Mouse (Mus musculus): ENCODE results near the gene Ddit4.

Ddit4 gene

GRCm38 (mm10) chr10:59949783-59950605 is 1.6 kb downstream of the Ddit4 start:
- intact Hi-C loops (cut with DNase I): loop anchor here (2.0 to 5.0 kb wide), 3 partner anchors 33 to 55 kb away; no protein-coding TSS in a partner anchor

GRCm38 (mm10) chr10:59949255-59949648 is 2.4 kb downstream of the Ddit4 start:
- intact Hi-C loops (cut with DNase I): no loop called here

GRCm38 (mm10) chr10:59948363-59949254 is 3.0 kb downstream of the Ddit4 start:
- intact Hi-C loops (cut with DNase I): no loop called here

GRCm38 (mm10) chr10:59947296-59948073 is 4.1 kb downstream of the Ddit4 start:
- intact Hi-C loops (cut with DNase I): no loop called here

- intact Hi-C loops (cut with DNase I): no loop called here
Measured at GRCm38 (mm10) chr10:59946362-59946761, 5.3 kb downstream of the Ddit4 start.

- intact Hi-C loops (cut with DNase I): no loop called here
Measured at GRCm38 (mm10) chr10:59945416-59945815, 6.2 kb downstream of the Ddit4 start.

- intact Hi-C loops (cut with DNase I): no loop called here
Measured at GRCm38 (mm10) chr10:59943421-59943989, 8.1 kb downstream of the Ddit4 start.

- intact Hi-C loops (cut with DNase I): no loop called here
Measured at GRCm38 (mm10) chr10:59942847-59943420, 8.7 kb downstream of the Ddit4 start.

GRCm38 (mm10) chr10:59942281-59942846 is 9.3 kb downstream of the Ddit4 start:
- intact Hi-C loops (cut with DNase I): no loop called here

GRCm38 (mm10) chr10:59939081-59939480 is 12.6 kb downstream of the Ddit4 start:
- intact Hi-C loops (cut with DNase I): no loop called here

GRCm38 (mm10) chr10:59938662-59939061 is 13.0 kb downstream of the Ddit4 start:
- intact Hi-C loops (cut with DNase I): no loop called here

- intact Hi-C loops (cut with DNase I): no loop called here
Measured at GRCm38 (mm10) chr10:59936058-59936856, 15.4 kb downstream of the Ddit4 start.

- intact Hi-C loops (cut with DNase I): no loop called here
Measured at GRCm38 (mm10) chr10:59934039-59934438, 17.6 kb downstream of the Ddit4 start.

GRCm38 (mm10) chr10:59932521-59932920 is 19.1 kb downstream of the Ddit4 start:
- intact Hi-C loops (cut with DNase I): no loop called here

GRCm38 (mm10) chr10:59930996-59931395 is 20.6 kb downstream of the Ddit4 start:
- intact Hi-C loops (cut with DNase I): no loop called here

GRCm38 (mm10) chr10:59929205-59929604 is 22.4 kb downstream of the Ddit4 start:
- intact Hi-C loops (cut with DNase I): no loop called here

- intact Hi-C loops (cut with DNase I): no loop called here
Measured at GRCm38 (mm10) chr10:59924305-59924704, 27.3 kb downstream of the Ddit4 start.

- intact Hi-C loops (cut with DNase I): no loop called here
Measured at GRCm38 (mm10) chr10:59923493-59923892, 28.1 kb downstream of the Ddit4 start.
